Mouse (Mus musculus) heart, adult 2 months (tissue): ENCODE results near the gene Vti1a.

Experiments
- CTCF ChIP-seq: fragments of 200-600 bp; IDR thresholded peaks from 2 replicates; pipeline ENCODE4 v1.8.1; 2022; ENCODE audit warnings: antibody characterized with exemption, mild to moderate bottlenecking, moderate library complexity
- EP300 ChIP-seq: fragments of 200-500 bp; IDR thresholded peaks from 2 replicates; pipeline ENCODE4 v1.6.1; 2011; ENCODE audit warnings: low read depth, low read length, control low read depth; ENCODE audit not compliant: insufficient read depth

DNA sequence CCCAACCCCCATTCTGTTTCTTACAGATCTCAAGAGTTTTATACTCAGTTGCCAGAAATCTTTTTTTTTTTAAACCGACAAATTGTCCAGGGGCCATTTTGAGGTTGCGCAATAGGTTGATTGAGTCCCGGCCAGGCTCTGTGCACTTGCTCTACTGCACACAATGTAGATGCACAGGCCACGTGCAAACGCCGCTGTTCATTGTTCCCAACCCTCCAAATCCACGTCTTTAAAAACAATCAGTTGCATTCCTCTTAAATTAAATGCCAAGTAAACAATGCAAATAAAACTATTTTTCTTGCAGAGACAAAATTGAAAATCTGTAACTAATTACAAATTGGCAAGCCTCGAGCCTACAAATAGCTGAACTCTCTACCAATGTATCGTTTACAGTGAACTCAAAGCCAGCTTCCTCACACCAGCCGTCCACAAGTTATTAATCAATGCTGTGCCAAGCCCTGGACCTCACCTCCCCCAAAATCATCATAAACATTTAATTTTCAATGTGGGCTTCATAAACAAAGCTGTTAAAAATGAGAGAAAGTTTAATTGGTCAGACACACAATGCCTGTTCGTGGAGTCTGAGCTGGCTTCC is 244.1 kb downstream of the Vti1a start:
- TF ChIP-seq EP300 (no peak), CTCF (no peak)
